Mouse (Mus musculus) lung, postnatal 0 days (tissue): ENCODE measurements around the gene Hikeshi.

Source experiments
- CTCF ChIP-seq: IDR thresholded peaks from 2 replicates; pipeline ENCODE4 v1.5.1; 2016; ENCODE audit warnings: antibody characterized with exemption, mild to moderate bottlenecking
- EP300 ChIP-seq: IDR thresholded peaks from 2 replicates; pipeline ENCODE4 v1.6.1; 2016; ENCODE audit warnings: antibody characterized with exemption, mild to moderate bottlenecking, control low read depth

GRCm38 (mm10) chr7:89917776-89918175 is 23.2 kb downstream of the Hikeshi start:
- no peak for TF ChIP-seq CTCF
- TF ChIP-seq EP300: no peak
